Mouse (Mus musculus) regulatory T cell (primary cell): ENCODE results near the gene Nedd8.

Experiments
- in situ Hi-C: fragments of 300-600 bp; cut with MboI, MseI; formaldehyde crosslinking; loops from one replicate; pipeline ENCODE4 v1.15.1; 2025; ENCODE audit warnings: high pct_unique_total_duplicates

Nedd8 gene

DNA sequence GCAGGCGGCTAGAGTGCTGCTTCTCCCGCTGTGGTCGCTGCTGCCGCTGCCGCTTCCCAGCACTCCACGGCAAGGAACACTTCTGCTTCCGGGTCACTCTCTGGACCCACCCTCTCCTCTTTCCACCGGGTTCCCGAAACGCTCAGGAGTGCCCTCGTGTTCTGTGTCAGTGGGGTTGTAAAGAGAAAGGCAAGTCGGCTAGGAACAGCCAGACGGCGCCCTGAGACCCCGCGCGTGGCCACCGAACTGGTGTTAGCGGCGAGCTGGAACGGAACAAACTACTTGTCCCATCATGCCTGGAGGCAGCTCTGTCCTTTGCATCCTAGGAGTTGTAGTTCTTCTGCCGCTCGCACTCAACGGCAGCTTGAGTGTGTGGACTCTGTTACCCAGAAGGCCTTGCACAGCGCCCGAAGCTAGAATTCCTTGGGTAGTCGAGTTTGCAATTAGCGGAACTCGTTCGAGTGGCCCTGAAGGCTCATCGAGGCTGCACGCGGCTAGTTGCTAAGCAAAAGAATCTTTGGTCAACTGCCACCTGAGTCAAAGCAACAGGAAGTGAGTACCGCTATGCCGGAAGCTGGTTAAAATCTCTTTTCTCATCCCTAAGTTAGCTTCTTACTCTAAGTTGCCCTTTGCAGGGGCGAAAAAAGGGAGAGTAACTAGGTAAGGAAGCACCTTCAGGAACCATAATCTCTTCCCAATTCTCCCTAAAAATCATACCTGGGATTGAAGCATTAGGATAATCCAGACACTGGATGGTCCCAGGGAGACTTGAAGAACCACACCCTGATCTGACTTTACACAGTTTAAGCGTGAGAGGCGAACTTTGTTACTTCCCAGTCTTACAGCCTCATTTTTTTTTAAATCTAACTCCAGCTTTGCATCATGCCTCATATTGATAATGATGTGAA is at the start of gene Nedd8, which contains the start of gene Gmpr2:
Nedd8 (minus strand) TSS at position 292 of the 908 bp plus-strand sequence.
Gmpr2 (plus strand) TSS at position 109 of the 908 bp plus-strand sequence.
- in situ Hi-C loops = no loop called here

DNA sequence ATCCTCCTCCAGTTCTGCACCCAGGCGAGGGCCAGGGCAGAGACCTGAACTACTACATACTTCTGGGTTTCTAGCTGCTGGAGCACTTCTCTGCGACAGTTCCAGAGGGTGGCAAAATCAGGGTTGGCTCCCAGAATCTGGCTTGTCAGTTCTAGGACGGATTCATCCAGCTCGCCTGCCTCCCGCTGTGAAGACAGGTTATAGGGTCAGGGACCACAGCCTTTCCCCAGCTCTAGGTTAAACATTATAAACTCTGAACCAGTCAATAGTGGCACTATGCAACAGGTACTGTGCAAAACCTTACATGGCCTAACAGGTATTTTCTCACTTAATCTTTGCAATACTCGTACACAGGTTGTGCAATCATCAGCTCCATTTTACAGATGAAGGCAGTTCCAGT is 49.2 kb upstream of the Nedd8 start:
- in situ Hi-C loops = loop anchor here (5.0 kb wide), 1 partner anchor 39 kb away; the partner anchor contains the start of gene Tinf2

DNA sequence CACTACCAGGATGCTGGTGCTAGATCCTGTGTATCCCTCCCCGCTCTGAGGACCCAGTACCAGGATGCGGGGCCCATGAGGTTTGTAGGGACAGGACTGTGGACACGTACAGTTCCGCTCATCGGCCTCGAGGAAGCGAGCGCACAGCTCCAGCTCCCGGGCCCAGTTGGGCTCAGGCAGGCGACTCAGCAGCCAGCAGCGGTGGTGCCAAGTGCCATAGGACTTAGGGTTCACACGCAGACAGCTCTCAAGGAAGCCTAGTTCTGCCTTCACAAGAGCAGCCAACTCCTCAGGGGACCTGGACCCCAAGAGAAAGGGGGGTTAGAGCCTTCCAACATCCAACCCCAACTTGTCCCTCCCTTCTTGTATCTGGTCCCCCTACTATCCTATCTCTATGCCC is 48.7 kb upstream of the Nedd8 start:
- in situ Hi-C loops = loop anchor here (5.0 kb wide), 1 partner anchor 38 kb away; the partner anchor contains the start of gene Tinf2

DNA sequence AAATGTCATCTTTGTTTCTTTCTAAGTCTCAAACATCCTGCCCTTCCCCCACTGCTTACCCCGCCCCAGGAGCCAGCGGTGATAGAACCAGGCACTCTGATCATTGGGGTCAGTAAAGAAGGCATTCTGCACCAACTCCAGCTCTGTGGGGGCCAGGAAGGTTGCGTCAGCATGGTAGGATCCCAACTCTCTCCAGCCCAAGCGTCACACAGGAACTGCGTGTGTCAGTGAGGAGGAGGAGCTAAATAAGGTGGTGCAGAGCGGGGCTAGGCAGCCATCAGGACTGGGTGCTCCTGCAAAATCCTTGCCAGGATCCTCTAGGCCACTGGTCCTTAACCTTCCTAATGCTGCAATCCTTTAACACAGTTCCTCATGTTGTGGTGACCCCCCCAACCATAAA is 47.8 kb upstream of the Nedd8 start:
- in situ Hi-C loops = loop anchor here (5.0 kb wide), 1 partner anchor 37 kb away; the partner anchor contains the start of gene Tinf2

DNA sequence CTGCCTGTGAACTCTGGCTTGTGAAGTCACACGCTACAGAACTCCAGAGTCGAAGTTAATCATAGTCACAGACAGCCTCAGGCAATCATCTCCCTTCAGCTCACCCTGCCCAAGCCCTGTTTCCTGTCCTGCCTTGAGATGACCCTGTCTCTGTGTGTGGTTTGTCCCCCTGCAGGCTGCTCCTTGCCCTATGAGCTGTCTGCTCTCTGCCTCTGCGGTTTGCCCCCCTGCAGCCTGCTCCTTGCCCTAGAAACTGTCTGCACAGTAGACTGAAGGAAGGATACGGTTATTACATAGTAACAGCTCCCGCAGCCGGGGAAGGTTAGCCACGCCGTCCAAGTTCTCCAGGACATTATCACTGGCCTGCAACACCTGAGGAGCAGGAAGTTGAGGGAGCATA is 45.0 kb upstream of the Nedd8 start:
- in situ Hi-C loops = no loop called here

DNA sequence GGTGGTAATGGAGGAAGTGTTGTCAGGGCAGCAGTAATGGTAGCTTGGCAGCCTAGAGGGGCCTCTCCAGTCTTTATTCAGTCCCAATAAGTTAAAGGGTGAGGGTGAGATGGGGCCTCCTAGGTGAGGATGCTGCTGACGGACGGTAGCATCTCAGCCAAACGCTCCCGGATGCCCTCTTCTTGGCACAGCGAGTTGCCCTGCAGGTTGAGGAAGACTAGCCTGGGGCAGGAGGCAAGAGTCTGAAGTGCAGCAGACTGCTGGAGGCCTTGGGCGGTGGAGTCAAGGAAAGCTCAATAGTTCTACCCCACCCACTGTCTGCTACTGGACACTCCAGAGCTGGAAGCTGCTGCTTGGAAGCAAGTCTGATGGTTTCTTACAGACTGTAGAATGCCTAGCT is 44.3 kb upstream of the Nedd8 start:
- in situ Hi-C loops = no loop called here

DNA sequence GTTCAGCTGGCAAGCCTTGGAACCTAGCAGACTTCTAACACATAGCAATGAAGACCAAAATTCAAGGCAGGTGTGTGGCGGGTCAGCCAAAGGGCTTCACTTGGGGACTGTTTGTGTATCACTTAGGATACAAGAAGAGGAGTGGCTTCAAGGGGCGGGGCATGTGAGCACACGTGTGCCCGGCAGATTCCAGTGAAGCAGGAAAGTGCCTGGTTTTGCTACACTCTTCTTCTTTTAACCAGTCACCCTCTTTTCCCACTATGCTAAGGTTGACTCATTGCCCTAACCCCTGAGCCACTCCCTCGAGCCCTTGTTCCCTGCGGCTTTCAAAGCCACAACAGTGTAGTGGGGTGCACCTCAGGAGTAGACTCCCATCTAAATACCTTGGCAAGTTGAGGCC is 43.0 kb upstream of the Nedd8 start:
- in situ Hi-C loops = no loop called here

DNA sequence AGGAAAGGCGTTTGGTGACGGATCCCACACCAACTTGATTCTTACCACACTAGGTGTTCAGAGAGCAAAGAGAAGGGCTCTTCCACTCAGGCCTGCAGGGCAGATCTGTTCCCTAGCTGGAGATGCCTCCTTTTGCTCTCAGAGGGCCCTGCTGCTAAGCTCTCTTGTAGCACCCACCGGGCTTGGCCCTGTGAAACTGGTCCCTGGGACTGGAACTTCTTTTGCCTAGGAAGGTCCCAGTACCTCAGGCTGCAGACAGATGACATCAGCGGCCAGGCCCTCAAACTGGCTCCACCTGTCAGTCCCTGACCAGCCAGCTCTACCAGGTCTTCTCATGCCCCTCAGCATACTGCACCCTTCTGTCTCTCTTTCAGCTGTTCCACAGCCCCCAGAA is 41.8 kb upstream of the Nedd8 start, which contains the start of gene Tgm1:
Tgm1 (minus strand) TSS at position 198 of the 394 bp plus-strand sequence.
- in situ Hi-C loops = no loop called here

DNA sequence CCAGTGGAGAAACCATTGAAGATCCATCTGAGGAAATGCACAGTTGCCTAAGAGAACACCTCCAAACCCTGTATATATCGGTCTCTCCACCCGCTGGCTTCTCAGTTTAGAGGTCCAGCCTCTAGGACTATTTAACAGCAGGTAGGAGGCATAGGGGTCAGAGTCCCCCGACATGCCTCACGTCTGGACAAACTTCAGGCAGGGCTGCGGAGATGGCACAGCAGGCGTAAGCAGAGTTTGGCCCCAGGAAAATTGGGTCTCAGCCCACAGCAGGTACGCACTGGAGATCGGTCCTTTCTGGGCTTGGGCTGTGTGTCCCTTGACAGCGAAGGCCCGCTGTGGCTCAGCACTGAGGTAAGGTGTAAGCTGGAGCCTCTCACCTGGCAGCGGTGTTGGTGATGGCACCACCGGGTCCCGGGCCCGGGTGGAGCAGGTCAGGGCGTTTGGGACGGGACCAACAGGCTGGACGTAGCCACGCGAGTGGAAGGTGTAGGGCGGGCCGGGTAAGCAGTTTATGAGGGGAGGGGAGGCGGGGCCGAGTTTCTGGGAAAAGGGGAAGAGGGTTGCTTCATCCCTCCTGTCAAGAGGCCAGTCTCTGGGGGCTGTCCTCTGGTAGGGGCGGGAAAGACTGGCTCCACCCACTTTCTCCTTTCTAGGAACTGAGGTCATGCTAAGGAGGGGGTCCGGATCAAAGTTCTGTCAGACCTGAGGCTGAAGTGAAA is 41.2 kb upstream of the Nedd8 start:
- in situ Hi-C loops = no loop called here

DNA sequence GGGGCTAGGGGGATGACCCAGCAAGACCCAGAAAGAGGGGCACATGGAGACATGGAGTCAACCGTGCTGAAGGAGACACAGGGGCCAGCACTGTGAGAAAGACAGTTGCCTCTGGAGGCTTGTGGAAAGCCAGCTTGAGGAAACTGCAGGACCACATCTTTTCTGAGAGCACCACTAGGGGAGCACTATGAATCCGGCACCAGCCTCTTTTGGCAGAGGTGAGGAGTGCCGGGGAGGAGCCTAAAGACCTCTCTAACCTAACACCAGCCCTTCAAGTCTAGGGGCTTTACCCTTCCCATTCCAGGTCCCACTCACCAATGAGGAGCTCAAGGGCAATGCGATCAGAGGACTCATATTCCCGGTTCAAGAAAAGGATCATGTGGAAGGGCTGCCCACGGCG is 39.9 kb upstream of the Nedd8 start:
- in situ Hi-C loops = no loop called here

DNA sequence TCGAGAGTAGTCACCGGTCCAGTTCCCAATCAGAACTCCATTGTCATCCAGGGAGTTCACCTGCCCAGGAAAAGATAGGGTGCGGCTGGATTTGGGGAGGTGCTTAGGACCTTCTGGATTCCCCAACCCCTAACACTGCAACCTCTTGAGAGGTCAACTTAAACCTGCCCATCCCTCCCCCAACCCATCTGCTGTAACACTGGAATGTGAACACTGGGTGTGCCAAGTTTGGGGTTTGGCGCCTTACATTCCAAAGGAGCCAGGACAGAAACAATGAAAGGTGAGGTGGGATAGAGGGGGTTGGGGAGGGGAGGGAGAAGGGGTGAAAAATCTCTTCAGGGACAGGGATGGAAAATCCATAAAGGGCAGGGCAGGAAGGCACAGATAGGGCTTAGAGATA is 37.6 kb upstream of the Nedd8 start:
- in situ Hi-C loops = no loop called here

DNA sequence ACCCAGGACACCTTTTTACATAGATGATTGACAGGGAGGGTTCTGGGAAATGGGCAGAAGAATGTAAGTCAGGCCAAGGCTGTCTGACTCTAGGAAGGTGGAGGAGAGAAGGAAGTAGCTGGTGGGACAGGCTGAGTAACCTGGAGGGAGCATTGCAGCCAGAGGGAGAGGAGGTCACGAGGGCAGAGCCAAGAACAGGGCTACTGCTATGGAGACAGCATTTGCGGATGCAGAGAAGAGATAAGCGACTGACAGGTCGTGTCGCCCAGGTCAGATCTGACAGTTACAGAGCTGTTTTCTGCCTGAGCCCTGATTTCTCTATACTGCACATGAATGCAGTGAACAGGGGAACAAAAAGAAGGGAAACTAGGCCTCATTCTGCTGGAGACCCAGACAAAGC is 35.5 kb upstream of the Nedd8 start:
- in situ Hi-C loops = no loop called here

DNA sequence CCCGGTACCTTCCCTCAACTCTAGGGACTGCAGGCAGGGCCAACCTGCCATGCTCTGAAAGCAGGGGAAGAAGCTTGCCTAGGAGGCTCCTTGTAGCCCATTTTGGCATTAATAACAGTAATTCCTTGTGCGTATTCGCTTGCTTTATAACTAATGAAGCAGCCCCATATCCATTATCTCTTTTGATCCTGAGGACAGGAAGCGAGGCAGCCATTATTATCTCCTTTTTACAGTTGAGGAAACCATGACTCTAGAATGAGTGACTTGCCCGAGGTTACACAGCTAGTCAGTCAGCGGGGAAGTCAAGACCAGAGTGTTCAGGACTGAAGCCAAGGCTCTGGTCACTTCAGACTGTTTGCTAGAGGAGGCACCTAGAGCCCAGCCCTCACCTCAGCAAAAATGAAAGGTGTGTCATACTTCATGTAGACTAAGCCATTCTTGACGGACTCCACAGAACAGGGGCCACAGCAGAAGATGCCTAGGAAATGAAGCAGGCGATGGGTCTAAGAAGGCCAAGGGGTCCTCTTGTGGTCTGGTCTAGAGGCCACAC is 34.2 kb upstream of the Nedd8 start:
- in situ Hi-C loops = no loop called here

DNA sequence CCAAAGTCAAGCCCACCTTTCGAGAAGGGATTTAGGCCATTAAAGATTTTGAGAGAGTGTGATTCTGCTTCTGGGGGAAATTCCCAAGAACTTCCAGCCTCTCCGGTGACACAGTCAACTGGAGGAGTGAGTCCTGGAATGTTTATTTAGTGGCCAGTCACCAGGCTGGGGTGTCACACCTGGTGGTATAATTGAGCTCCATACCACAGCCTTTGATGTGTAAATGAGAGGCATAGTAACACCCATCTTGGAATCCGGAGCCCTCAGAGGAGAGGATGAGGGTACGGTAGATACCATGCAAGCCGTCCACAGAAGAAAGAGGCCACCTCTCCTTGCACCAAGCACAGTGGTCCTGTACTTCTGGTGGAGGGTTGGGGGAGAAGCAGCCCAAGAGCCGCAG is 30.8 kb upstream of the Nedd8 start:
- in situ Hi-C loops = no loop called here

DNA sequence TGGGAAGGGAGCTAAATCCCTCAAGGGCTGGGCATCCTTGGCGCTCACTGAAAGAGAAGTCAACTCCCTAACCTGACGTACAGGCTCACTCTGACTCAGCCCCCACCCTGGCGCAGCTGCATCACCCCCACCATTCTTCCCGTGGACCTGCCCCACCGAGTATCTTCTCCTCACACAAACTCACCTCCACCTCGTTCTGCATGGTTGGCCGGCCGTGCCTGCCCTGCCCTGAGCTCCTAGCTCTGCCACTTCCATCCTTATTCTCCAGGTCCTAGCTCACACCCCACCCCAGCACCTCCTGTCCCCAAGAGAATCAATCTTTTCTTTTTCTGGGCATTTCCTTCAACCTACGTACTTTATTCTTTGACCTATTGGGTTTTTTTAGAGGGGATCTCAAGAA is 29.2 kb upstream of the Nedd8 start:
- in situ Hi-C loops = no loop called here

DNA sequence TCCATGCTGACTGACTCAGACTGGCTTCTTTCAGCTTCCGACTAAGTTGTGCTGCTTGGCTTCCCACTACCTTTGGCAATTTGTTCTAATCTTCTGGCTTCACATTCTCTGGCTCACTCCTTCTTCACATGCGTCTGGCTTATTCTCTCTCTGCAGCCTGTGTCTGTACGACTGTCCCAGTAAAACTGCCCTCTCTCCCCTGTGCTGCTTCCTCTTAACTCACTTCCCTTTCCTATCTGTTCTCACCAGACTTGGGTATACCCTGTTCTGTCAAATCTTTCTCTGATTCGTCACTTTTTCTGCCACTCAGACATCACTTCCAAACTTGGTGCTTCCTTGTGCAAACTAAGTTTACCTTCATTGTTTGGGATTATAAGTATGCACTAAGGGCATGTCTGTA is 25.3 kb upstream of the Nedd8 start:
- in situ Hi-C loops = no loop called here

DNA sequence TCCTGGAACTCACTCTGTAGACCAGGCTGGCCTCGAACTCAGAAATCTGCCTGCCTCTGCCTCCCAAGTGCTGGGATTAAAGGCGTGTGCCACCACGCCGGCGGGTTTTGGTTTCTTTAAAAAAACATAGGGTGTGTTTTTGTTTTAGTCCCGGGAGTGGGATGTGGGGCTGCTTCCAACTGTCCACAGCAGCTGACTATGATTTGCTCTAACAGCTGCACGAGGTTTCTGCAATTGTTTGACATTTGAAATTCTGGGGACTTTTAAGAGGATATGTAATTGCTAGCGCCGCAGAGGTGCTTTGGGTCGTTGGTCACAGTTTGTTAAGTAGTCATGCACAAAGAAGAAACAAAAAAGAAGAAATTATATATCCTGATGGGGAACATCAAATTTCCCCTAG is 17.5 kb upstream of the Nedd8 start:
- in situ Hi-C loops = no loop called here

DNA sequence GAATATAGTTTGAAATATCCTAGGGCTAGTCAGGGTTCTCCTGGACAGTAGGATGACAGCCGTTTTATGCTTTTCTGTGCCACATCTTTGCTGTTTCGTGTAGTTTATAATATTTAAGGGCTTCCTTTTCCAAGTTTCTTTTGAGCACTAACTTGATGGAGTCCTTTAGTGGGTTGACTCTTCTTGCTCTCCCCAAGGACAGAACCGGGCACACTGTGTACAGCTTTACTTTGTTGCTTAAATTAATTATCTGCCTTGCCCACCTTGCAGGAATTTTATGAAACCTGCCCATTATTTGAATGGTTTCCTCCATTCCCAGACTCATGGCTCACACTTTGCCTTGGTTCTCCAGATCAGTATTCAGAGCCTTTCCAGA is 10.2 kb upstream of the Nedd8 start:
- in situ Hi-C loops = loop anchor here (5.0 kb wide), 1 partner anchor 40 kb away; the partner anchor contains the start of gene Rabggta

DNA sequence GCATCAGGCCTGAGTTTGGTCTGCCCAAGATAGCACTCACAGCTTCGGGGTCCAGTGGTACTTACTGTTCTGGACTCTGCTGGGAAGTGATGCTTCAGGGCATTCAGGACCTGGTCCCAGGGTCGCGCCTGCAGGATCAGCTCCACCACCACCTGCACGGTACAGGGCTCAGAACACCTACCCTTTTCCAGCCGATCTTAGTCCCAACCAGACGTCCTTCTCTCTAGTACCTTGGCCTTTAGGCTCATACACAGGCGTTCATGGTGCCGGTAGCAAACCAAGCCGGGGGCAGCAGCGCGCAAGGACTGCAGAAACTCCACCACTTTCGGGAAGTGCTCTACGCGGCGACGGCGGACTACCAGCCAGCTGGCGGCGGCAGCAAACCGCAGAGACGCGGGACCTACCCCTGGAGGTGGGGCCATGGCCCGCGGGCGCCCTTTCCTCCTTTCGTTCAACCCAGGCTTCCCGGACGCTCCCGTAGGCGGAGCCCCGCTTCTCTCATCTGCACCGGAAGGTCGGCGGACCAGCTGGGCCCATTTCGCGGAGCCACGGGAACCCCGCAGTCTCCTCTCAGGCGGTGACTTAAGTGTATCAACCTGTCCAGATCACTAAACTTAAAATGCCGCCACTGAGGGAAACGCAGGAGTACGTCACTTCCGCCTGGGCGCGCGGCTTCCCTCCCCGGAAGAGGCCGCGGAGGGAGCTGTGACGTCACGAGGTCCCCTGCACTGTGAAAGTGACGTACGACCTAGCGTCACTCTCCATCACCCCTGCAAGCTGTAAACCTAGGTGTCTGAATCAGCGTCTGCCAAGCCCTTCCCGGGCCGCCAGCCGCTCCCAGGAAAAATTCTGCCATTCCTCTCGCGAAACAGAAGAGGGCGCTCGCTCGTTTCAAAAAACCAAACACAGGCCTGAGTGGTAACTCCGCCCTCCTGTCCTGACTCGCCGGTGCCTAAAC is 9.5 kb upstream of the Nedd8 start, which contains the start of gene Tinf2:
Tinf2 (minus strand) TSS at position 661 of the 958 bp plus-strand sequence.
- in situ Hi-C loops = loop anchor here (5.0 kb wide), 1 partner anchor 41 kb away; the partner anchor contains the start of gene Rabggta

DNA sequence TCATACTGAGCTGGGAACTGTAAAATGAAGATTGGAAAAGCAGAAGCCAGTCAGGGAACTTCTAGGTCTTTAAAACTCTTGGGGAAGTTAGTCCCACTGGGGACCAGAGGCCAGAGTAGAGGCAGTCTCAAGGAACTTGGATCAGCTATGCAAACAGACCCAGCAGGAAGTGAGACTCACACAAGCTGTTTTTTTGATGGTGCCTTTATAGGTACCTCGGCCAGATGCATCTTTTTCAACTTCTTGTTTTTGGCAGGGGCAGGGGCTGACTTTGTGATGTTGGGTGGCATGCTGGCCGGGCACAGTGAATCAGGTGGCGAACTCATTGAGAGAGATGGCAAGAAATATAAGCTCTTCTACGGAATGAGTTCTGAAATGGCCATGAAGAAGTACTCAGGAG is 5.7 kb upstream of the Nedd8 start:
- in situ Hi-C loops = no loop called here

DNA sequence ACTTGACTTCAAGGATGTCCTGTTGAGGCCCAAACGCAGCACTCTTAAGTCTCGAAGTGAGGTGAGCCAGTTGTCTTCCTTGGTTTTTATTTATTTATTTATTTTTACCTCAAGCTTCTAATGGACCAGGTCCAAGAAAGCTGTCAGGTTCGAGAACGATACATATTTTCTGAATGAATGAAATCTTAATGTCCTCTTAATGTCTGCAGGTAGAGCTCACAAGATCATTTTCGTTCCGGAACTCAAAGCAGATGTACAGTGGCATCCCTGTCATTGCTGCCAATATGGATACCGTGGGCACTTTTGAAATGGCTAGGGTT is 777 bp upstream of the Nedd8 start:
- in situ Hi-C loops = no loop called here
